Mouse (Mus musculus): Measurements from ENCODE around the gene Rbp7.
"Not testable (repeated sequence)": the region's sequence is repeated elsewhere in the genome, so short reads cannot be mapped to it uniquely, and the experiment has no call there.

Gene Rbp7

DNA sequence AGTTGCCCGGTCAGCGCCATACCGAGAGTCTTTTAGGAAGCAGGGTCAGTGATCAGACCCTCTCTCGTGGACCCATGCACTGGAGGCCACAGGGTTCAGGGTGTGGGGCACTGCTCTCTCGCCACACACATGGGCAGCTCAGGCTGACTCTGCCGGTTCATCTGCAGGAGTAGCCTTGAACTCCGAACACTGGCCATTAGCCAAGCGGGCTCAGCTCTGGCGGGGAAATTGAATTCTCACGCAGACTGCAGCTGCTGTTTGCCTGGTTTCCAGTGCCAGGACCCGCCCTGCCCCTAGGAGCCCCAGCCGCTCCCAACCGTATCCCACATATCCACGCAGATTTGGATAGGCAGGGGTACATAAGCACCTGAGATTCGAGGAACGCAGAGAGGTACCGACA is 515 bp downstream of the Rbp7 start:
- DNase-seq = no peak

DNA sequence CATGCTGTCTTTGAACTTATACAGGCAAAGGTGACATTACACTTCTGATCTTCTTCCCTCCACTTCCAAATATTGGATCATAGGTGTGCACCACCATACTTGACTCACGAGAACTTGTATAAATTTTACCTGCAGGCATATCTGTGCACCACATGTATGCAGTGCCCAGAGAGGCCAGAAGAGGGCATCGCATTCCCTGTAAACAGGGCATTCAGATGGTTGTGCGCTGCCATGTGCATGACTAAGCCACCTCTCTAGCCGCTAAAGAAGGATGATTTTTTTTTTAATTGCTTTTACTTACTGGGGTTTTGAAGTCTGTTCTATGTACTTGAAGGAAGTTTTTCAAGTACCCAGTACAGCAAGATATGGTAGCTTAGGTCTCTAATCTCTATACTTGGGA is 1.1 kb downstream of the Rbp7 start:
- DNase-seq = peak; percentile 70 to 72

DNA sequence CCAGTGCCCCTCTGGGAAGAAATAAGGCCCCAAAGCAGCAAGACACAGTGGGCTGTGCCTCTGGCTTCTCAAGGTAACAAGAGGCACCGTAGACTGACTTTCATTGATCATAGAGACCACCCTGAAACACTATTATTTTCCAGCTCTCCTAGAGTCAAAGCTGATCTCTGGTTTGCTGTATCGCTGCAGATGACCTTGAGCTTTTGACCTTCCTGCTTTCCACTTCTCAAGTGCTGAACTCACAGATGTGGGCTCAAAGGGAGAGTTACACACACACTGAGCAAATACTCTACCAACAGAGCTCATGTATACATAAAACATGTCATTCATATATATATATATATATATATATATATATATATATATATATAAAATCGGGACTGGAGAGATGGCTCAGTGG is 4.1 kb downstream of the Rbp7 start:
- DNase-seq = no peak

DNA sequence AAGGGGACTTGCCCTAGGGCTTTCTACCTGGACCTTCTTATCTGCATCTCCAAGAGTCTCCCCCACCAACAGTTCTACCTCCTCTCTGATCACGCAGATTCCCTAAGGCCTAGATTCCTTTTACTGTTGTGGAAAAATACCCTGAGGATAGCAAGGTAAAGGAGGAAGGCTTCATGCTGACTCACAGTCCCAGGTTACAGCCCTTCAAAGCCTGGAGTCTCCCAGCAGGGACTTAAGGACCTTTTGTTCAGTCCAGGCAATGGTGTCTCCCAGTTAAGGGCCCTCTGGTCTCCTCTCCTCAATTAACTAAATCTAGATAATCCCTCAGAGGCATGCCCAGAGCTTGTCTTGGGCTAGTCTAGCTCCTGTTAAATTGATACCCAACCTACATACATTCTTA is 8.5 kb downstream of the Rbp7 start:
- no peak for DNase-seq

DNA sequence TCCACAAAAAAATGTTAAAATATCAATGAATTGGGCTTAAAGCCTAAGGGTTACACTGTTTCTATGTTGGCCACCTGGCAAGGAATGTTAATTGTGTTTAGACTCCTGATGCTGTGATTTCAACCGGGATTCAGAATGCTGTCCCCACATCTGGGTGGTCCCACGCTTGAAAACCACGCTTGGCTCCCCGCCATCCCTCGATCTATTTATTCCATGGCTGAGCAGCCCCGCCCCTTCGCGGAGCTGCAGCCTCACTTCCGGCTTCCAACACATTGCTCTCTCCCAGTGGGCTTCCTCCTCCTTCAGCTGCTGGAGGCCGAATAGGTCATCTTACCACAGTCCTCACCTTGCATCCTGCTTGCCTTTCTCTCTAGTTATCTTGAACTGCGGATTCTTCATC is 8.9 kb downstream of the Rbp7 start:
- DNase-seq = peak; percentile 82 to 89

DNA sequence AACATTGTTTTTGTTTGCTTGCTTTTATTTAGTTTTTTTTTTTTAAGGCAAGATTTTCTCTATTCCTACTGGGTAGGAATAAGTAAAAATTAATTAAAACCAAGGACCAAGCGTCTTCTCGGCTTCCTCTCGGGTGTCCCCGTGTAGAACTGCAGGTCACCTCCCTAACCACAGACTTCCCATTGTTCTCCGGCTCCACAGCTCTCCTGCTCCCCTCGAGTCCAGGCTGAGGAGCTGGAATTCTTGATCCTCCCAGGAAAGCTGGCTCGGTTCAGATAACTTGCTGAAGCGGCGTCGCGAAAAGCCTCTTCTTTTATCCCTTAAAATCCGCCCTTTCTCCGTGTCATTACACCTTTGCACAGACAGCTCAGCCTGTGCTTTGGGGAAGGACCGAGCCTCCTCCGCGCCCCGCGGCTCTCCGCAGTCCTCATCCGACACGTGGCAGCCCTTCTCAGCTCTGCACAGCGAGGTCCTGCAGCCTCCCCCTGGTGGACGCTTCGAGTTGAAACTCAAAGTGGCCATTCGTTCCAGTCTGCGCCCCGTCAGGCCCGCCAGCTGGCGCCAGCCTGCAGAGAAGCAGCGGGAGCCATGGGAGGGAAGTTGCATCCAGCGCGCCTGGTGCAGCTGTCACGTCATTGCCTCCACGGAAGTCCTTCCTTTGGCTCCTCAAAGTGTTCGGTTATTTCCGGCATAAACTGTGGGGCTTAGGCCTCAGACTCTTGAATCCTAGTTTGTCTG is 9.6 kb downstream of the Rbp7 start:
- DNase-seq = peak; percentile 94 to 97

DNA sequence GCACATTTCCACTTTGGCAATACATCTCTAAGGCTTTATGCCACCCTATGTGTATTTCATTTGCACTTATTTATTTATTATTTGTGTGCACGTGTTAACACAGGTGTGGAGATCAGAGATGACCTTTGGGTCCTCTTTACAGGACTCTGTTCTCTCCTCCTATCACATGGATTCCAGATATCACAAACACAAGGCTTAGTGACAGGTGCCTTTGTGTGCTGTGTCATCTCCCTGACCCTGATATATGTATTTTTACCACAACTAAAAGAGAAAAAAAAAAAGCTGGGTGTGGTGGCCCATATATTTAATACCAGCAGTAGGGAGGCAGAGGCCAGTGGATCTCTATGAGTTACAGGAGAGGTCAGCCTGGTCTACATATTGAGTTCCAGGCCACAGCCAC is 10.3 kb downstream of the Rbp7 start:
- no peak for DNase-seq

DNA sequence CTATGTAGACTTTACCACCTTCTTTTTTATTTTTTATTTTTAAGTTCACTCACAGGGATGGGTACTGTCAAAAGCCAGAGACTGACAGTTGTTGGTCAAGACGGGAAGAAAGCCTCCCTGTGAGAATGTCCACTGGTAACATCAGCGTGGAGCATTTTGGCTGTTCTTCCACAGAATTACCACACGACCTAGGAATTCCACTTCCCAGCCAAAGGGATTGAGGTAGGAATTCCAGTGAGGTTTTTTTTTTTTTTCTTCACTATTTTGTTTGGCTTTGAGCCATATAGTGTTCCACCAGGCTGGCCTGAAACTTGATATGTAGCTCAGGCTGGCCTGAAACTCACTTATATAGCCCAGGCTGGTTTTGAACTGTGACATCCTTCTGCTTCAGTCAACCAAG is 12.3 kb downstream of the Rbp7 start:
- no peak for DNase-seq

DNA sequence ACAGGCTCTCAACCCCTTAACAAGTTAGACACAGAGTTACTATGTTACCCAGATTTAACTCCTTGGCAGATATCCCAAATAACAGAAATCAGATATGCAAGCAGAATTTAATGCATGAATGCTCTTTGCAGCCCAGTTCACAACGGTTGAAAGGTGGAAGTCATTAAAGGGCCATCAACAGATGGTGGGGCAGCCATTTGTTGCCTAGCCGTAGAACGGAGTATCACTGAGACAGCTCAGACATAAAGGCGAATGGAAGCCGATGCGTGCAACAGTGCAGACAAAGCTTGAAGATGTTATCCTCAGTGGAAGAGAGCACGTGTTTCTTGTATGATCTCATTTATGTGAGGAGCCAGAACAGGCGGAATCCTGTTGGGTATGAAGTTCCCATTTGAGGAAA is 14.2 kb downstream of the Rbp7 start:
- no peak for DNase-seq

DNA sequence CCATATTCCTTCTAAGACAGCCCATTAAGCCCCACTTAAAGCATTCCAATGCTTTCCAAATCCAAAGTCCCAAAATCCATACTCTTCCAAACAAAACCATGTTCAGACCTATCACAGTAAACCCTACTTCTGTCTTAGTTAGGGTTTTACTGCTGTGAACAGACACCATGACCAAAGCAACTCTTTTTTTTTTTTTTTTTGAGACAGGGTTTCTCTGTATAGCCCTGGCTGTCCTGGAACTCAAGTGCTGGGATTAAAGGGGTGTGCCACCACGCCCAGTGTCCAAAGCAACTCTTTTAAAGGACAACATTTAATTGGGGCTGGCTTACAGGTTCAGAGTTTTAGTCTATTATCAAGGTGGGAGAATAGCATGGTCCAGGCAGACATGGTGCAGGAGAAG is 22.9 kb downstream of the Rbp7 start:
- not testable (repeated sequence) for DNase-seq

DNA sequence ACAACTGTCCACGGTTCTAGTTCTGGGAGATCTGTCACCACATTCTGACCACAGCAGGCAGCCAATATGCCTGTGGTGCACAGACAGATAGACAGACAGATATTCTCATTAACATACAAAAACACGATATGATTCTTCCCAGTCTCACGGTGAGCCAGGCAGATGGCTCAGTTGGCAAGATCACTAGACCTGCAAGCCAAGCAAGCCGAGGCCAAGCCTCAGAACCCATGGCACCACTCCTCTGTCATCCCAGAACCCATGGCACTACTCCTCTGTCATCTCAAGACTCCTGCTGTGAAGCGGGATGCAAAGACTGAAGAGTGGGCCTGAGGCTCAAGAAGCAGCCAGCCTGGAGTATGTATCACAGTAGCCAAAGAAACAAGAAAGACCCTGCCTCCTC is 25.2 kb downstream of the Rbp7 start:
- DNase-seq = no peak

DNA sequence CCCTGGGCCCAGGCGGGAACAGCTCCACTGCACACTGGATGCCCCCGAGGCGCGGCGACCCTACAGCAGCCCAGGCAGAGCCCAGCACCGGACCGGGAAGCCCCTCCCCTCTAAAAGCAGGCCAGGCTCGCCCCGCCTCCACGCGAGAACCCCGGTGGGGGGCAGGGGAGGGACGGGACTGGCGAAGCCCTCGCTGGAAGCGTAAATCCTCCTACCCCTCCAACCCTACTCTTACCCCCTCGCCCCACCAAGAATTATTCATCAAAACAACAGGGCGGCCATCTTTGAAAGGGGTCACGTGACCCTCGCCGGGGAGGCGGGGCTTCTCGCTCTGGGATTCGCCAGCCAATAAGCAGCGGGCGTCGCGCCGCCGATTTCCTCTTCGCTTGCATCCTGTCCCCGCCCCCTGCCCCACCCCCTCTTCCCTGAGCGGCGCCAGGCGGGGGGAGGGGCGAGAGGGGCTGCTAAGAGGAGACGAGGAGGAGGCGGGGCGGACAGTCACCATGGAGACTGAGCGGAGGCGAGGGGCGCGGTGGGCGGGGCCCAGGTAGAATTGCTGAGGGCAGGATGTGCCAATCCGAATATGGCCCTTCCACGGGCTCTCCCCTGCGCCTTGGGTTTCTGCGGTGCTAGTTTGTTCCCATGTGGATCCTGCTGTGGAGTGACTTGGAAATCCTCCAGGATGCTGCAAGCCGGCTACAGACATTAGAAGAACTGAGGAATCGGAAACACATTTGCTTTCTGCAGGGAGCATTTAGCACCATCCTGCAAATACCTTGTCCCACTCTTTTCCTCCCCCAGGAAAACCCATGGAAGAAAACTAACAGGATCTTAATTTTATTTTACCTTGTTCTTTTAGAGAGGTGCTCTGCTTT is 28.2 kb downstream of the Rbp7 start, which contains the start of gene Ube4b:
Gene Ube4b (minus strand): TSS at position 425 of the 875 bp plus-strand sequence.
- peak; percentile 100 for DNase-seq

DNA sequence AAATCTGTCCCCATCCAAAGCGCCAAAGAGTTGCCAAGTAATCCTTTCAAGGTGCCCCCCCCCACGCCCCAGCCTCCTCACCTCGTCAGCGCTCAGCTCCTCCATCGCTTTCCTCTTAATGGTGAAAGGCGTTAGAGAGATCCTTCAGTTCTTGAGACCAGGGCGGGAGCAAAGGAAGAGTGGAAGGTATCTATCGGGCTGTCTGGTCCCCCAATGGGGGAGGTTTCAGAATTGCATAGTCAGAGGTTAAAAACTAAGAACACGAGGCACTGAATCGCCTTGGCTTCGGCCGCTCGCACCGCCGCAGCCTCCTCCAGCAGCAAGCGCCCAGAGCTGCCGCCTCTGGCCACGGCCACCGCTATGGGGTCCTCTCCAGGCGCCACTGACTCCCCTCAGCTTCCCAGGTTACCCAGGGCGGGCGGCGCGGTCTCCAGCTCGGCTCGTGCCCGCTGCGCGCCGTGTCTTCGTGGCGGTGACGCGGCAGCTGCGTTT is 28.9 kb downstream of the Rbp7 start:
- peak in 1 of 2 experiments; percentile 52 for DNase-seq

DNA sequence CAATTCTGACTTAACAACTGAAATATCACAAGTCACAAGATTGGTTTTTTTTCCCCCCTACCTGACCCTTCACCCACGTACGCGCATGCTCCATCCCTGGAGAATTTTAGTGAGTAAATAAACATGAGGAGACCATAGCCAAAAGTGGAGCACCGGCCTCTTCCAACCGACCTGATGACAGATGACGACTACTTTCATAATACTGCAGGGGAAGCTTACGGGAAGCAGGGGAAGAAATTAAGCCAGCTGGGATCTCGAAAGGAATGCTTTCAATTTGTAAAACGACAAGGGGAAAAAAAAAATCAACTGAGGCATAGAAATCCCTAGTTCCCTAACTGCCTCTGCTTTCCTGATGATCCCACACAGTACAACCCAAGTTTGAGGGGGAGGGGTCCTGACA is 30.0 kb downstream of the Rbp7 start:
- DNase-seq = no peak

DNA sequence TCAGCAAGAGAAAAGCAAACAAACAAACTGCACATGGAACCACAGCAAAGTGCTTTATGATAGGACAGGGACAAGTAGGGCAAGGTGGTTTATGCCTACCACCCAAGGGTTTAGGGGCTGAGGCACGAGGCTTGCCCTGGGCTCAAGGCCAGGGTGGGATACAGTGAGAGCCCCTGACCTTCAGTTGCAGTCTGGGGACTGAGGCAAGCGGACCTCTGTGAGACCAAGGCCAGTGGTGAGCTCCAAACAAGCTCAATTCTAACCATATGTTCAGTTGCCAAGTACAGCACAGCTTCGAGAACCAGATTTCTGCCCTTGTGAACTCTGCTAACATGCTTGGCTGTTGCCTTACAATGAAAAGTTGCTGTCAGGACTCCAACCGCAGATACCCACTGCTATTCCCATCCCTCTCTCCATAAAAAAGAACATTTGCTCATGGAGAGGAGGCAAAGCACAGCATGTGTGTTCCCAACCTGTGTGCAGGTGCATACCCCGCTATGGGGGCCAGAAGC is 36.9 kb downstream of the Rbp7 start:
- DNase-seq = no peak

DNA sequence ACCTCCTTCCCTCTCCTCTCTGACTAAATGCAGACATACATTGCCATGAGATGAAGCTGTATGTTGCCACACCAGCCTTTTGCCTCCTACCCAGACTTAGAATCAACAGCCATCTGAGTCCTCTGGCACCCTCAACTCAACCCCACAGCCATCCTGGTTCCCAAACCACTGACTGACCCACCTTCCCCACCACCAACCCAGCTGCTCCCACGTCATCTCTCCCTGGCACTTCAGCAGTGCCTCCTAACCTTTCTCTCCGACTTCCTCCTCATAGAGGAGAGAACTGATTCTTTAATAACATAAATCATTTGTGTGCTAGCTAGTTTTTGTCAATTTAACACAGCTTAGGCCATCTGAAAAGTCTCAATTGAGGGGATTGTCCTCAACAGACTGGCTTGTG is 37.8 kb downstream of the Rbp7 start:
- no peak for DNase-seq

DNA sequence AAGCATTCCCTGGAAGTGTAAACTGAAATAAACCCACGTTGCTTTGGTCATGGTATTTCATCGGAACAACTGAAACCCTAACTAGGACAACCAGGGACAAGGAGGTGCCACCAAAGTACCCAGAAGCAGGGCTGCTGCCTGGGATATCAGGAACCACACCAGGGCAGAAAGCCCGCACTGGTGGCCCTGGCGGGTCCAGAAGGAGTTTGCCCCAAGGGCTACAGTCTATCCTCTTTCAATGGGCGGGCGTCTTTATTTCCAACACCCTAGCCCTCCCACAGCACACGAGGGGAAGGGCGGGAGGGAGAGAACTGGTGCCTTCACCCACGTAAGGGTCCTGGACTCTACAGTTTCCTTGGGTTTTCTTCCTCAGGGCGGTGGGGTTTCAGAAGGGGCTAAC is 38.4 kb downstream of the Rbp7 start:
- no peak for DNase-seq

DNA sequence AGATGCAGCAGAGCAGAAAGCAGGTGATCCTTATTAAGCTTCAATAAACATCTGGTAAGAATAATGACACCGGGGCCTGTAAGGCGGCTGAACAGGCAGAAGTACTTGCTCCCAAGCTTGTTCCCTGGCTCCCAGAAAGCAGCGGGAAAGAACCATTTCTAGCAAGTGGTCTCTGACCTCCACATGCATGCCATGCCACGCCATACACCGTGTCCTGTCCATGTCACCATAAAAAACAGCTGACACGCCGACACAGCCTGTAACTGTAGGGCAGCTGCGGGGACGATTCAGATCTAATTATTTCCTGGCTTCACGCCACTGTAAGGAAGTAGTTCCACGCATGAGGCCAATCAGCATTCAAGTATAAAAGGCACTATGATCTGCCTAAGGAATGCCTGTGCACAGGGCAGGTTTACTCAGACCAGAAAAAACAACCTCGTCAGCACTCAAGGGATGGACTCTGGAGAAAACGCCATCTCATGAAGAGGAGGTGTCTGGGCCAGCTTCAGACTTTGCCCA is 39.1 kb downstream of the Rbp7 start:
- DNase-seq = peak; percentile 28 to 51

DNA sequence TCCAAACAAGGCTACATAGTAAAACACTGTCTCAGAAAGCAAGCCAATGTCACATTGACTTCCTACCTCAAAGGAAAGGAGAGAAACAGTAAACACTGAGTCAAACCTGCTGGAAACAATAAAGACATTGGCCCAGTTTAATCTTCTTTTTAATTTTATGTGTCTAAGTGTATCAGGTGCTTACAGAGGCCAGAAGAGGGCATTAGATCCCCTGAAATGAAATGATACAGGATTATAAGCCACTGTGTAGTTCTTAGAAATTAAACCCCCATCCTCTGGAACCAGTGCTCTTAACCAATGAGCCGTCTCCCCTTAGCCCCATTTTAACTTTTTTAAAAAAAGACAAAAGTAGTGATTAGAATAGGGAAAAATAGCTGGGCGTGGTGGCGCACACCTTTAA is 40.5 kb downstream of the Rbp7 start:
- DNase-seq = no peak

DNA sequence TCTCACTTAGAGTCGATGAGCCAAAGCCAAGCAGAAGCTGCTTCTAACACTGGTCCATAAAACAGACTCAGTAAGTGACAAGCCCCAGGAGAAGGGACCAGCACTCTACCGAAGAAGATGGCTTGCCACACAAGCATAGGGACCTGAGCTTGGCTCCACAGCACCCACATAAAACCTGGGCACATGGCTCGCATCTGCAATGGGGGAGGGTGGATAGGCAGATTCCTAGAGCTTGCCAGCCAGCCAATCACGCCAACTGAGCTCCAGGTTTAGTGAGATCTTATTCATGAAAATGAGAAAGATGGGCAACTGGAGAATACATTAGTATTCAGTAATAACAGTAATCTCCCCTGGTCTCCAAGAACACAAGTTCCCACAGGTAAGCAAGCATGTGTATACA is 45.0 kb downstream of the Rbp7 start:
- DNase-seq = no peak

DNA sequence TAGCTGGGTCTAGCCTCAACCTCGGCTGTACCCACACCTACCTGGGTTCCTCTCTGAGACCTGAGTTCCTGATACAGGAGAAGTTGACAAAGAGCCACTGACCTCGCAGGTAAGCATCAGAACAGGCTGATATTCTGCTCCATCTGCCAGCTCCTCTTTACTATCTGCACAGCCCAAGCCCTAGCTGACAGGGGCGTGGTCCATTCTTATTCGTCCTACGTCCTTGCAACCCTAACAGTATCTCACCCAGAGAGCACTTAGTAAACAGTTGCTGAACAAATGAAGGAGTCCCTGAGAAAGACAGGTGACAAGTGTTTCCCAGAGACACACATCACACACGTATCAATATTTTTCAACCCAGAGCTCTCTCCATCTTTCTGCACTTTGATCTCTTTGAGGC is 46.4 kb downstream of the Rbp7 start:
- no peak for DNase-seq

DNA sequence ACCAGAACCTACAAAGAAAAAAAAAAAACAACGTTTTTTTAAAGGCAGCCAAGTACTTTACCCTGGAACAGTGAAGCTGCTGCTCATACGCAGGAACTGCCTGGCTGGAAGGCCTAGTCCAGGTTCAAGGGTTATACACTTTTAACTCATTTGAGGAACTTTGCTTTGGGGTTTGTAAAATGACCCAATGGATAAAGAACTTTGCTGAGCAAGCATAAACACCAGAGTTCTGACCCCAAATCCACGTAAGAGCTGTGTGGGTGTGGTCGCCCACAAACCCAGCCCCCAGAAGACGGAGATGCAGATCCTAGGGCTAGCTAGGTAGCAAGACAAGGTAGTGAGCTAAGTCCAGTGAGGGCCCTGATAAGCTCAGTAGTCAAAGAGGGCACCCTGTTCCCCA is 47.3 kb downstream of the Rbp7 start:
- no peak for DNase-seq

DNA sequence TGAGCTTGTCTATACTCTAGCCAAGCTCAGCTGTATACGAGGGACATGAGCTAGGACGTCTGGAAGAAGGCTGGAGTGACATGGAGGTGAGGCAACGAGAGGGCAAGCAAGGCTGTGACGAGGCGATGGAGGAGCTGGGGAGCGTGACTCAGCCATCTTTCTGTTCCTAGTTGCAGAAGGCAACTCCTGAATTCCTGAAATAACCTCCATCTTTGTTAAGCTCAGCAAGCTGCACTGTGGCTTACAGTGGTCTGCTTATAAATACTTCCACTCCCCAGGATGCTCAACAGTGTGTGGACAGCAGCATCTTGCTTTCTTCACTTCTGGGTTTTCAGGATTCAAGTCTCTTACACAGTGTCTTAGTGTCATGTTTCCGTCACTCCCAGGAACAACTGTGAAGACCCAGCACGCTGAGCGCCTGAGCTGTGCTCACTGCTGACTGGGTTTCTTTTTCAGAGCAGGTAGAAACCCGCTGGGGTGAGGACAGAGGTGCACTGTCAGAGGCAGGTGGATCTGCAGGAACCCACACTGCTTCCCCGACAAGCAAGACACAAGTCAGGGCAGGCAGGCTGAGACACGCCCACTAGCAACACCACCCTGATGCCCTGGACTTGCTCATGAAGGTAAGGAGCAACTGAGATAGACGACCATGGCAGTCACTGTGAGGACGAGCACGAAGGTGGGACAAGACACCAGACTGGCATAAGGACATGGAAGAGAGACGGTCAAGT is 48.9 kb downstream of the Rbp7 start:
- DNase-seq = no peak
